Mouse (Mus musculus) forebrain, embryonic 16.5 days (tissue): ENCODE data around the gene Fignl2. TPM values are rescaled to one million over a fixed set of nuclear protein-coding genes. Genes with fewer than 3 reads are reported as not detected.

Source experiments
- ATAC-seq: fragments of 200-750 bp; cut with Nextera tagmentation; 2 replicates; pipeline ENCODE4 v1.8.0; 2017; ENCODE audit warnings: mild to moderate bottlenecking, moderate library complexity
- H3K27ac ChIP-seq: fragments of 300-500 bp; sonication (generic); 2 replicates; pipeline ENCODE4 v1.5.1; 2014; ENCODE audit warnings: low read length, control low read depth
- H3K27me3 ChIP-seq: fragments of 300-500 bp; sonication (generic); replicated peaks from 2 replicates; pipeline ENCODE4 v1.6.1; 2014; ENCODE audit warnings: low read length; ENCODE audit not compliant: control insufficient read depth, insufficient read depth
- H3K36me3 ChIP-seq: fragments of 300-500 bp; sonication (generic); 2 replicates; pipeline ENCODE4 v1.6.1; 2014; ENCODE audit not compliant: control insufficient read depth, insufficient read depth
- H3K4me1 ChIP-seq: fragments of 300-500 bp; sonication (generic); replicated peaks from 2 replicates; pipeline ENCODE4 v1.6.1; 2014; ENCODE audit warnings: low read length; ENCODE audit not compliant: control insufficient read depth, insufficient read depth
- H3K4me2 ChIP-seq: fragments of 300-500 bp; sonication (generic); 2 replicates; pipeline ENCODE4 v1.6.1; 2014; ENCODE audit warnings: mild to moderate bottlenecking, low read length, control low read depth
- H3K4me3 ChIP-seq: fragments of 300-500 bp; sonication (generic); replicated peaks from 2 replicates; pipeline ENCODE4 v1.5.1; 2014; ENCODE audit warnings: mild to moderate bottlenecking, low read length, control low read depth
- H3K9ac ChIP-seq: fragments of 300-500 bp; sonication (generic); replicated peaks from 2 replicates; pipeline ENCODE4 v1.6.1; 2014; ENCODE audit warnings: low read depth, low read length, control low read depth
- H3K9me3 ChIP-seq: fragments of 300-500 bp; sonication (generic); 2 replicates; pipeline ENCODE4 v1.6.1; 2016; ENCODE audit warnings: low read length; ENCODE audit not compliant: control insufficient read depth
- WGBS: fragments of 180-500 bp; shearing (Covaris S2); extraction: QIAGEN DNeasy Blood & Tissue Kit; methylation state at CpG from one replicate; pipeline ENCODE4 v1.1.7; 2014; 5-methylcytosine and 5-hydroxymethylcytosine counted together
- polyA plus RNA-seq: library from polyadenylated mRNA; unstranded; fragments of >200 nt; fragmentation: Nextera tagmentation; extraction: Ambion mirVana; gene quantifications from 2 replicates; pipeline ENCODE4 v1.2.1, GENCODE M21; 2015

Gene Fignl2
- polyA plus RNA-seq, 1 experiment from 2014 or later: not detected

GRCm38 (mm10) chr15:101059570-101060279 is 18.6 kb downstream of the Fignl2 start:
- Histone ChIP-seq H3K4me3 (no peak overlapping the region), H3K9me3 (no peaks in the 10 kb centered on the region), H3K9ac (no peak overlapping the region), H3K27ac (no peak overlapping the region), H3K27me3 (peaks cover 11% of the 10 kb centered on the region), H3K4me2 (no peak overlapping the region), H3K4me1 (no peaks in the 10 kb centered on the region), H3K36me3 (no peaks in the 10 kb centered on the region)
- no peak for ATAC-seq
- 10% methylated on average over 9 of the region's 9 CpGs for WGBS

- Histone ChIP-seq H3K4me3 (no peak overlapping the region), H3K9me3 (no peaks in the 10 kb centered on the region), H3K27ac (no peak overlapping the region), H3K4me2 (no peak overlapping the region), H3K9ac (no peak overlapping the region), H3K36me3 (no peaks in the 10 kb centered on the region), H3K4me1 (peaks cover 6% of the 10 kb centered on the region; the same call in 1 of the 2 replicates), H3K27me3 (peaks cover 43% of the 10 kb centered on the region)
- ATAC-seq: peak; percentile 85
- 45% methylated on average over 10 of the region's 10 CpGs for WGBS
Observed at GRCm38 (mm10) chr15:101056225-101056624, 22.1 kb downstream of the Fignl2 start.

GRCm38 (mm10) chr15:101054541-101054940 is 23.8 kb downstream of the Fignl2 start:
- no peaks in the 10 kb centered on the region for H3K9me3 ChIP-seq
- ATAC-seq: no peak
- no peak overlapping the region for H3K9ac ChIP-seq
- no peak overlapping the region for H3K27ac ChIP-seq
- H3K36me3 ChIP-seq: no peaks in the 10 kb centered on the region
- H3K4me1 ChIP-seq: peaks cover 6% of the 10 kb centered on the region; the same call in 1 of the 2 replicates
- H3K4me2 ChIP-seq: no peak overlapping the region
- WGBS: 79% methylated on average over 10 of the region's 10 CpGs
- H3K27me3 ChIP-seq: peaks cover 46% of the 10 kb centered on the region
- H3K4me3 ChIP-seq: no peak overlapping the region

- Histone ChIP-seq H3K4me3 (peak overlapping the region; percentile 39), H3K36me3 (no peaks in the 10 kb centered on the region), H3K4me1 (peaks cover 6% of the 10 kb centered on the region; the same call in 1 of the 2 replicates), H3K27me3 (peaks cover 46% of the 10 kb centered on the region), H3K4me2 (peak overlapping the region; percentile 48), H3K9ac (no peak overlapping the region), H3K27ac (no peak overlapping the region), H3K9me3 (no peaks in the 10 kb centered on the region)
- ATAC-seq: no peak
- 8% methylated on average over 54 of the region's 65 CpGs for WGBS
Observed at GRCm38 (mm10) chr15:101053832-101054459, 24.4 kb downstream of the Fignl2 start.

GRCm38 (mm10) chr15:101052560-101053501 is 25.5 kb downstream of the Fignl2 start:
- Histone ChIP-seq H3K4me1 (peaks cover 6% of the 10 kb centered on the region; the same call in 1 of the 2 replicates), H3K4me2 (peak overlapping the region; percentile 48), H3K9me3 (no peaks in the 10 kb centered on the region), H3K27me3 (peaks cover 54% of the 10 kb centered on the region), H3K27ac (no peak overlapping the region), H3K4me3 (peak overlapping the region; percentile 39), H3K36me3 (no peaks in the 10 kb centered on the region), H3K9ac (no peak overlapping the region)
- 13% methylated on average over 120 of the region's 120 CpGs for WGBS
- ATAC-seq: 0 out of 2 replicates have a peak, but pooled peaks have one; percentile 34

- no peak overlapping the region for H3K27ac ChIP-seq
- no peak overlapping the region for H3K4me2 ChIP-seq
- H3K4me3 ChIP-seq: no peak overlapping the region
- H3K27me3 ChIP-seq: peaks cover 62% of the 10 kb centered on the region
- ATAC-seq: no peak
- no peak overlapping the region for H3K9ac ChIP-seq
- no peaks in the 10 kb centered on the region for H3K9me3 ChIP-seq
- H3K36me3 ChIP-seq: no peaks in the 10 kb centered on the region
- 44% methylated on average over 10 of the region's 10 CpGs for WGBS
- peaks cover 11% of the 10 kb centered on the region for H3K4me1 ChIP-seq
Observed at GRCm38 (mm10) chr15:101051869-101052268, 26.5 kb downstream of the Fignl2 start.

- no peaks in the 10 kb centered on the region for H3K9me3 ChIP-seq
- no peak for ATAC-seq
- no peak overlapping the region for H3K4me3 ChIP-seq
- 47% methylated on average over 5 of the region's 5 CpGs for WGBS
- no peak overlapping the region for H3K27ac ChIP-seq
- H3K27me3 ChIP-seq: peaks cover 52% of the 10 kb centered on the region
- H3K9ac ChIP-seq: no peak overlapping the region
- H3K36me3 ChIP-seq: no peaks in the 10 kb centered on the region
- H3K4me2 ChIP-seq: no peak overlapping the region
- peaks cover 19% of the 10 kb centered on the region for H3K4me1 ChIP-seq
Observed at GRCm38 (mm10) chr15:101048338-101048896, 29.9 kb downstream of the Fignl2 start.

- Histone ChIP-seq H3K9me3 (no peaks in the 10 kb centered on the region), H3K36me3 (no peaks in the 10 kb centered on the region), H3K4me3 (peak within 1 kb of the TSS; percentile 56), H3K27me3 (peaks cover 42% of the 10 kb centered on the region), H3K4me1 (peaks cover 16% of the 10 kb centered on the region), H3K9ac (peak within 1 kb of the TSS; percentile 62), H3K27ac (no peak within 1 kb of the TSS), H3K4me2 (peak within 1 kb of the TSS; percentile 96)
- WGBS: 1% methylated on average over 23 of the region's 23 CpGs
- ATAC-seq: no peak
Observed at GRCm38 (mm10) chr15:101047194-101047555, 31.2 kb downstream of the Fignl2 start, which contains the start of gene Gm47841. TSS of gene Gm47841 (minus strand) at chr15:101047397.
